Mouse (Mus musculus): Measurements from ENCODE around the gene Dst.

DNA sequence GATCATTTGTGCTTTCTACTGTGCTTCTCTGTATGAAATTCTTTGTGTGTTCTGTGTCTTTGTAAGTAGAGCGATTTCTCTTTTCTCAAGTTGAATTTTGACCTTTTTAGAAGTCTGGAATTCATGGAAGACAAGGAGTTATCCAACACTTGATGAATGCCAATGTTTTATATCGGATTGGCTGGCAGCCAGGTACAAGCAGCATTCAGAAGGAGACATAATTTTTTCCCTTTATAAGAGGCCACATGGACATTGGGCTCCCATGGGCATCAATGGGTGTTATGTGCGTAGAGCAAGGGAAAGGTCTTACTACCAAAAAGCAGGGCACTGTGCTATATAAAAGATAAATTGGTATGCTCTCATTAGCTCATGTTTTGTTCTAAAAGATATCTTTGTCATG, 139.3 kb downstream of the Dst start:
- no peak for TF ChIP-seq CTCF (IDR thresholded peaks at IDR 0.05; ENCODE audit: low read depth)
- TF ChIP-seq EP300 (IDR thresholded peaks at IDR 0.05; ENCODE audit: low read depth): no peak

All from liver, embryonic 14.5 days (tissue).